Mouse (Mus musculus) adrenal gland, postnatal 25 days (tissue): Measurements from ENCODE around the gene Rps19bp1. TPM values are rescaled to one million over a fixed set of nuclear protein-coding genes. Genes with fewer than 3 reads are reported as not detected.

Experiments used
- DNase-seq: peaks from one replicate; pipeline ENCODE4 v3.0.0; 2021; ENCODE audit warnings: mixed read lengths
- total RNA-seq: library from RNA; stranded (reverse); gene quantifications from 2 replicates; pipeline ENCODE4 v1.2.3, GENCODE M21; 2021

Gene Rps19bp1
- total RNA-seq, 1 experiment from 2014 or later: 37.9 TPM

DNA sequence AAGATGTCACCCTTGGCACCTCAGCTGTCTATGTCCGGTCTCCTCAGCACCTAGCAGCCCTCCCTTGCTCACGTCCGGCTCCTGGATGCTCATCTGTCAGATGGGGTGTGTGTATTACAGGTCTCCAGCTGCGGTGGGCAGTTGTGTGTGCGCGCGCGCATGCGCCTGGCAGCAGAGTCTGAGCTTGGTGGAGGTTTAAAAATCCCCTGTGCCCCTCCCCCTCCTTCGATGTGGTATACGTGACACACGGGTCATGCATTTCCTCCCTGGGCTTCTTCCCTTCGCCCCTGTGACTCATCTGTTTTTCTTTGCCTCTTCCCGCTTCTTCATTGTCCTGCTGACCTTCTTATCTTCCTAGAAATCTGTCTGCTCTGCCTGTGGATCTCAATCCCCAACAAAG, 44.9 kb downstream of the Rps19bp1 start:
- no peak for DNase-seq

DNA sequence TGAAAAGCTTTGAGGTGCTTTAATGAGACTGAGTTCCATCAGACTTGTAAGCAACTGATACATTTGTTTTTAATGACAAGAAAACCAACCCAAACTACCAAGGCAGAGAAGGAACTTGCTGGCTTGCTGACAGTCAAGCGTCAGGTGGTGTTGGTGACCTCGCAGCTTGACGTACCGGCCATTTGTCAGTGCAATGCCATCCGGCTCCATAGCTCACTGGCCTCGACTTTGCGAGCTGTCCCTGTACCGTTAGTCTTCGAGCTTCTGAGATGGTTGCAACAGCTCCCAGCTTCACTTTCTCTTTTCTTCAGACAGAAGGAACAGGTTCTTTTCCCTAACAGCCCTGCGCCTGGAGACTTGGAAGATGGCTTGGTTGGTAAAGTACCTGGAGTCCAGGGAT, 46.6 kb downstream of the Rps19bp1 start:
- DNase-seq: no peak

GRCm38 (mm10) chr15:80216480-80216820, 47.7 kb downstream of the Rps19bp1 start:
- DNase-seq: no peak

DNA sequence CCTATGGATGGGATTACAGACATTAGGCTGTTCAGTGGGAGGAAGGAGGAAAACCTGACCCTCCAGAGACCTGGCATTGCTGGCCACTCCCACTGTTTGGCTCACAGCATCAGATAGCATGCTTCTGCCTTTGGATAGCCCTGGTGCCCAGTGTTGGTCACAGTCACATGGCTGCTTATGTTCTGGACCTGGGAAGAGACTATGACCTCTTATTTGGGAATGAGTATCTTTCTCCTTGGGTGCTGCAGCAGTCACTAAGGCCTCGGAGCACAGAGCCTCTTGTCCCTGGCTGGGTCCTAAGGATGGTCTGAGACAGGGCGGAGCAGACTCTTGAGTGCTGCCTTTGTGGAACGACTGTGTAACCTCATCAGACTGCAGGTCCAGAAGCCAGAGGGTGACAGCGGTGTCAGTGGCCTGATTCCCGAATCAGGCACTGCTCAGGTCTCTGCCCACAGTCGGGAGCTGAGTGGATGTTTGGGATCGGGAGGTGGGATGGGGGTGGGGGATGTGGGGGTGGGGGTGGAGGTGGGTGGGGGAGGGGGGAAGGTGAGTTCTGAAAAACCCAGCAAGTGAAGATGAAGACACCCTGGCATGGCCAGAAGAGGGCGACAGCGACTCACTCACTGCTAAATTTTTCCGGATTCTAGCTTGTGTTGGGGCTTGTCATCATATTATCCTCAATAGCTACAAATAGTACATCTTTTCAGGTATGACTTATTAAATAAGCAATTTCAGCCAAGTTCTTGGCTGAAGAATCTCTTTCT, 48.2 kb downstream of the Rps19bp1 start:
- peak; percentile 43 for DNase-seq

DNA sequence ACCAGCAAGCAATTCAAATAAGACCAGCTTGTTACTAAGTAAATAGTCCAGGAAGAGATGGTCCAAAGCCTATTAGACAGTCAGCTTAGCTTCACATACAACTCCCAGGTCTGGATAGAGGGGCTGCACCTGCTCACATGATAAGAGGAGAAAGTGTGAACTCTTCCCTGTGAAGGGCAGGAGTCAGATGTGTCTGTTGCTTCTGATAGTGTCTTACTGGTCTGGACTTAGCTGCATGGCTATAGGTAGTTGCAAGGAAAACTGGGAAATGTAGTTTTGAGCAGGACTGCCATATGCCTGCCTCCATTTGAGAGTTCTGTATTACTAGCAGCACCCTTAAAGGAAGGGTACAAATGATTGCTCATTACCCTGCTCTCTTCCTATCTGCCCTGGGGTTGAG, 50.4 kb downstream of the Rps19bp1 start:
- no peak for DNase-seq

Other genes starting within 250 kb of the Rps19bp1 start
- 48.1 and 48.6 TPM in 2 replicates for gene Pdgfb, start 249.3 kb downstream of the Rps19bp1 start, total RNA-seq
- gene Syngr1, start 173.0 kb downstream of the Rps19bp1 start, total RNA-seq: 22.2 and 27.6 TPM in 2 replicates
- 485 and 642 TPM in 2 replicates for gene Rpl3, start 172.4 kb downstream of the Rps19bp1 start, total RNA-seq
- gene Tab1, start 131.2 kb downstream of the Rps19bp1 start, total RNA-seq: 20.5 and 26.7 TPM in 2 replicates
- gene Mgat3, start 90.6 kb downstream of the Rps19bp1 start, total RNA-seq: 5.9 and 7.4 TPM in 2 replicates
- 40.2 and 50.5 TPM in 2 replicates for gene Mief1, start 30.3 kb downstream of the Rps19bp1 start, total RNA-seq
- 16.0 TPM in 1 of 2 replicates, not detected in the other for gene AC140267.1, start 28.5 kb downstream of the Rps19bp1 start, total RNA-seq
- gene Atf4, start 9.1 kb downstream of the Rps19bp1 start, total RNA-seq: 194 and 214 TPM in 2 replicates
- gene Cacna1i, start 22.9 kb upstream of the Rps19bp1 start, total RNA-seq: 0.94 and 1.6 TPM in 2 replicates